ENCODE assay signal across 26 mouse cellular contexts in genomic region chr10:14454481-14454880, GRCm38 (mm10).
DNase-seq lines count a peak whose midpoint lies in the region; ATAC-seq and TF ChIP-seq lines count a peak whose summit lies in the region.
"Had no signal": no experiment of that assay in that cellular context is flagged by ENCODE, and none has a peak within 500 bp of the region (broad histone marks: within the 10 kb centered on the region; RNA-seq: fewer than 3 reads in every experiment).

No protein-coding gene starts in this region.

- H3K27me3 ChIP-seq in embryonic facial prominence, embryonic 14.5 days (replicated peaks; ENCODE audit: control insufficient read depth, insufficient read depth, low read length), result no peaks in the 10 kb centered on the region
- no peaks in the 10 kb centered on the region for H3K27me3 ChIP-seq in embryonic facial prominence, embryonic 10.5 days (replicated peaks; ENCODE audit: low read depth, poor library complexity, severe bottlenecking)
- no peaks in the 10 kb centered on the region for H3K27me3 ChIP-seq in kidney, embryonic 16.5 days (ENCODE audit: insufficient read depth, low read length)
- H3K27me3 ChIP-seq in kidney, adult 2 months (replicated peaks; ENCODE audit: control insufficient read depth, insufficient read depth, low read length), result no peaks in the 10 kb centered on the region
- H3K27me3 ChIP-seq in limb, embryonic 12.5 days, result no peaks in the 10 kb centered on the region
- no peaks in the 10 kb centered on the region for H3K27me3 ChIP-seq in limb, embryonic 10.5 days (ENCODE audit: low read depth, poor library complexity, severe bottlenecking)
- H3K27me3 ChIP-seq in limb, embryonic 13.5 days, result no peaks in the 10 kb centered on the region
- H3K27me3 ChIP-seq: CH12.LX; forebrain, embryonic 13.5 days; hindbrain, embryonic 12.5 days; liver, embryonic 15.5 days; midbrain, embryonic 13.5 days; neural tube, embryonic 12.5 days had no signal

- no peak for TF ChIP-seq POLR2A in kidney, adult 2 months (IDR thresholded peaks at IDR 0.05; ENCODE audit: low read depth, low read length)

- no peak for ATAC-seq in embryonic facial prominence, embryonic 14.5 days (ENCODE audit: low read depth)
- ATAC-seq in kidney, embryonic 16.5 days (ENCODE audit: low FRiP score, low TSS enrichment), result peak; percentile 89
- no peak for ATAC-seq in limb, embryonic 12.5 days (ENCODE audit: insufficient number of reproducible peaks, insufficient read depth, low FRiP score, low TSS enrichment, low read depth)
- peak; percentile 59; the same call in 1 of the 2 replicates for ATAC-seq in limb, embryonic 13.5 days (ENCODE audit: low FRiP score, low read depth)
- ATAC-seq: activated CD4-positive, CD25-positive, alpha-beta regulatory T cell, adult 4 months; forebrain, embryonic 13.5 days; intestine, postnatal 0 days; midbrain, embryonic 13.5 days had no signal

- H3K4me2 ChIP-seq in embryonic facial prominence, embryonic 14.5 days (ENCODE audit: low read depth, low read length), result no peak overlapping the region
- H3K4me2 ChIP-seq in kidney, embryonic 16.5 days (replicated peaks; ENCODE audit: low read depth, low read length), result no peak overlapping the region
- no peak overlapping the region for H3K4me2 ChIP-seq in limb, embryonic 12.5 days
- no peak overlapping the region for H3K4me2 ChIP-seq in limb, embryonic 13.5 days (replicated peaks)
- H3K4me2 ChIP-seq: forebrain, embryonic 13.5 days; hindbrain, embryonic 12.5 days; liver, embryonic 15.5 days; midbrain, embryonic 13.5 days; neural tube, embryonic 12.5 days had no signal

- 0 out of 2 replicates have a peak, but pooled peaks cover 3% of the 10 kb centered on the region for H3K4me1 ChIP-seq in embryonic facial prominence, embryonic 14.5 days (ENCODE audit: control insufficient read depth, insufficient read depth, low read length)
- H3K4me1 ChIP-seq in embryonic facial prominence, embryonic 10.5 days, result no peaks in the 10 kb centered on the region
- no peaks in the 10 kb centered on the region for H3K4me1 ChIP-seq in kidney, embryonic 16.5 days (ENCODE audit: insufficient read depth, low read length)
- H3K4me1 ChIP-seq in kidney, adult 2 months (ENCODE audit: control insufficient read depth, insufficient read depth, low read length), result no peaks in the 10 kb centered on the region
- H3K4me1 ChIP-seq in limb, embryonic 12.5 days (replicated peaks), result peaks cover 8% of the 10 kb centered on the region
- H3K4me1 ChIP-seq in limb, embryonic 10.5 days, result no peaks in the 10 kb centered on the region
- no peaks in the 10 kb centered on the region for H3K4me1 ChIP-seq in limb, embryonic 13.5 days
- H3K4me1 ChIP-seq: forebrain, embryonic 13.5 days; hindbrain, embryonic 12.5 days; liver, embryonic 15.5 days; midbrain, embryonic 13.5 days; neural tube, embryonic 12.5 days had no signal

- no peak overlapping the region for H3K27ac ChIP-seq in embryonic facial prominence, embryonic 14.5 days (replicated peaks; ENCODE audit: low read depth, low read length)
- no peak overlapping the region for H3K27ac ChIP-seq in embryonic facial prominence, embryonic 10.5 days (replicated peaks)
- no peak overlapping the region for H3K27ac ChIP-seq in kidney, embryonic 16.5 days (ENCODE audit: low read length)
- H3K27ac ChIP-seq in kidney, adult 2 months (ENCODE audit: insufficient read depth, low read depth, low read length), result no peak overlapping the region
- H3K27ac ChIP-seq in limb, embryonic 12.5 days, result peak overlapping the region; percentile 12; the same call in 1 of the 2 replicates
- H3K27ac ChIP-seq in limb, embryonic 10.5 days, result no peak overlapping the region
- no peak overlapping the region for H3K27ac ChIP-seq in limb, embryonic 13.5 days
- H3K27ac ChIP-seq: forebrain, embryonic 13.5 days; hindbrain, embryonic 12.5 days; liver, embryonic 15.5 days; macrophage; midbrain, embryonic 13.5 days; neural tube, embryonic 12.5 days; stomach, postnatal 0 days had no signal

- H3K9ac ChIP-seq in embryonic facial prominence, embryonic 14.5 days (ENCODE audit: low read depth, low read length), result no peak overlapping the region
- no peak overlapping the region for H3K9ac ChIP-seq in kidney, embryonic 16.5 days (replicated peaks; ENCODE audit: low read length)
- no peak overlapping the region for H3K9ac ChIP-seq in limb, embryonic 12.5 days (replicated peaks)
- H3K9ac ChIP-seq in limb, embryonic 13.5 days, result no peak overlapping the region
- H3K9ac ChIP-seq: forebrain, embryonic 13.5 days; hindbrain, embryonic 12.5 days; liver, embryonic 15.5 days; midbrain, embryonic 13.5 days; neural tube, embryonic 12.5 days had no signal

- H3K4me3 ChIP-seq in embryonic facial prominence, embryonic 14.5 days (ENCODE audit: low read depth, low read length), result no peak overlapping the region
- no peak overlapping the region for H3K4me3 ChIP-seq in embryonic facial prominence, embryonic 10.5 days
- H3K4me3 ChIP-seq in kidney, embryonic 16.5 days (ENCODE audit: low read length), result no peak overlapping the region
- no peak overlapping the region for H3K4me3 ChIP-seq in kidney, adult 2 months (ENCODE audit: insufficient read depth, low read depth, low read length)
- H3K4me3 ChIP-seq in limb, embryonic 12.5 days (replicated peaks), result no peak overlapping the region
- H3K4me3 ChIP-seq in limb, embryonic 10.5 days, result no peak overlapping the region
- H3K4me3 ChIP-seq in limb, embryonic 13.5 days, result no peak overlapping the region
- H3K4me3 ChIP-seq: forebrain, embryonic 13.5 days; hindbrain, embryonic 12.5 days; liver, embryonic 15.5 days; midbrain, embryonic 13.5 days; neural tube, embryonic 12.5 days had no signal

- 54% methylated on average over 4 of the region's 4 CpGs for WGBS in embryonic facial prominence, embryonic 14.5 days
- WGBS in embryonic facial prominence, embryonic 10.5 days, result 87% methylated on average over 4 of the region's 4 CpGs
- 31% methylated on average over 4 of the region's 4 CpGs for WGBS in kidney, embryonic 16.5 days
- WGBS in kidney, adult 2 months, result 50% methylated on average over 4 of the region's 4 CpGs
- WGBS in limb, embryonic 12.5 days, result 59% methylated on average over 4 of the region's 4 CpGs
- 84% methylated on average over 4 of the region's 4 CpGs for WGBS in limb, embryonic 10.5 days
- 33% methylated on average over 4 of the region's 4 CpGs for WGBS in limb, embryonic 13.5 days

- TF ChIP-seq CTCF in kidney, adult 2 months (conservative IDR thresholded peaks at IDR 0.05; ENCODE audit: insufficient read depth, insufficient read length, low read depth, low read length), result no peak

- DNase-seq in embryonic facial prominence, embryonic 14.5 days (ENCODE audit: low spot score), result peak; percentile 34
- no peak for DNase-seq in embryonic facial prominence, embryonic 10.5 days (ENCODE audit: low spot score)
- no peak for DNase-seq in kidney, adult 2 months
- DNase-seq in limb, embryonic 10.5 days (ENCODE audit: low spot score), result no peak
- DNase-seq in adipocyte (ENCODE audit: low spot score), result no peak
- DNase-seq: adrenal gland, adult 8-10 months; cerebellum, adult 2 months; cerebellum, postnatal 14 days; gastrocnemius, postnatal 10 days; heart, postnatal 14 days; right cerebral cortex, postnatal 4 days; thymus, adult 18-20 months; thymus, postnatal 25 days had no signal

- no peaks in the 10 kb centered on the region for H3K36me3 ChIP-seq in embryonic facial prominence, embryonic 14.5 days (ENCODE audit: control insufficient read depth, insufficient read depth, low read length)
- no peaks in the 10 kb centered on the region for H3K36me3 ChIP-seq in embryonic facial prominence, embryonic 10.5 days (replicated peaks)
- no peaks in the 10 kb centered on the region for H3K36me3 ChIP-seq in kidney, embryonic 16.5 days (ENCODE audit: insufficient read depth, low read length)
- H3K36me3 ChIP-seq in kidney, adult 2 months (ENCODE audit: control insufficient read depth, insufficient read depth, low read length), result no peaks in the 10 kb centered on the region
- no peaks in the 10 kb centered on the region for H3K36me3 ChIP-seq in limb, embryonic 12.5 days
- no peaks in the 10 kb centered on the region for H3K36me3 ChIP-seq in limb, embryonic 10.5 days
- H3K36me3 ChIP-seq in limb, embryonic 13.5 days, result no peaks in the 10 kb centered on the region
- H3K36me3 ChIP-seq: hindbrain, embryonic 12.5 days; liver, embryonic 15.5 days; midbrain, embryonic 13.5 days; neural tube, embryonic 12.5 days had no signal

- no peaks in the 10 kb centered on the region for H3K9me3 ChIP-seq in embryonic facial prominence, embryonic 14.5 days (ENCODE audit: control insufficient read depth, low read length)
- H3K9me3 ChIP-seq in embryonic facial prominence, embryonic 10.5 days, result no peaks in the 10 kb centered on the region
- no peaks in the 10 kb centered on the region for H3K9me3 ChIP-seq in kidney, embryonic 16.5 days (ENCODE audit: low read length)
- no peaks in the 10 kb centered on the region for H3K9me3 ChIP-seq in limb, embryonic 12.5 days
- H3K9me3 ChIP-seq in limb, embryonic 10.5 days (replicated peaks), result no peaks in the 10 kb centered on the region
- no peaks in the 10 kb centered on the region for H3K9me3 ChIP-seq in limb, embryonic 13.5 days
- H3K9me3 ChIP-seq: forebrain, embryonic 13.5 days; hindbrain, embryonic 12.5 days; liver, embryonic 15.5 days; midbrain, embryonic 13.5 days; neural tube, embryonic 12.5 days had no signal

Comparison
In these comparisons a context has a peak if more than half of its experiments do, and no peak if none do; other contexts are left out.
1. ATAC-seq: peak in kidney, embryonic 16.5 days (single experiment) and limb, embryonic 13.5 days (single experiment); none in embryonic facial prominence, embryonic 14.5 days (single experiment) and limb, embryonic 12.5 days (single experiment).